Mouse (Mus musculus) lung, adult 2 months (tissue): Measurements from ENCODE around the gene Rpl28.

Experiments
- CTCF ChIP-seq: fragments of 200-500 bp; IDR thresholded peaks from 2 replicates; pipeline ENCODE4 v1.5.1; 2011; ENCODE audit warnings: mild to moderate bottlenecking, low read length, control low read depth; ENCODE audit not compliant: insufficient read depth
- POLR2A ChIP-seq: fragments of 200-500 bp; IDR thresholded peaks from 2 replicates; pipeline ENCODE4 v1.6.1; 2011; ENCODE audit warnings: low read depth, mild to moderate bottlenecking, control low read depth, low read length, borderline replicate concordance; ENCODE audit errors: extremely low read depth

DNA sequence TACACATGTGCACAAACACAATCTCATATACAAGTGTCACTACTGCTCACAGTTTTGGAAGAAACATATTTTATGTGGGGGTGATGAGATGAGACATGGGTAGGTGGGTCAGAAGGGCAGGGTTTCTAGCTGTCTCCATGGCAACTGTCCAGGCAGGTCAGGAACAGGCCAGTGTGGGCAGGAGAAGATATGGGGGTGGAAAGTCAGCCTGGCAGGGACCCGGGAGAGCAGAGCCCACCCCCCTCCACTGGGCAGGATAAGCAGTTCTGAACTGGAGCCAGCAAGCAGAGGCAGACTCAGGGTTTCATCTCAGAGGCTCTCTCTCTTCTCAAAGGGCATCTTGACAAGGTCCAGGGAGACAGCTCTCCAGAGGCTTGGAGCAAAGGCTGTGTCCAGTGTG, 45.0 kb downstream of the Rpl28 start:
- no peak for TF ChIP-seq CTCF
- TF ChIP-seq POLR2A: no peak
